Mouse (Mus musculus): ENCODE results near the gene Tmem208.

GRCm38 (mm10) chr8:105295895-105296573 is 30.1 kb upstream of the Tmem208 start, which contains the start of gene Exoc3l:
- TF ChIP-seq POLR2A (IDR thresholded peaks at IDR 0.05; ENCODE audit: low read depth, low read length) = no peak
- TF ChIP-seq CTCF (conservative IDR thresholded peaks at IDR 0.05; ENCODE audit: insufficient read depth, insufficient read length, low read depth, low read length) = no peak
